Mouse (Mus musculus) forebrain, embryonic 15.5 days (tissue): ENCODE results near the gene Rassf5. TPM values are rescaled to one million over a fixed set of nuclear protein-coding genes. Genes with fewer than 3 reads are reported as not detected.

Experiments
- ATAC-seq: fragments of 200-750 bp; cut with Nextera tagmentation; replicated peaks from 2 replicates; pipeline ENCODE4 v1.8.0; 2017; ENCODE audit warnings: mild to moderate bottlenecking, moderate TSS enrichment, moderate library complexity
- H3K27ac ChIP-seq: fragments of 300-500 bp; sonication (generic); replicated peaks from 2 replicates; pipeline ENCODE4 v1.5.1; 2015; ENCODE audit warnings: mild to moderate bottlenecking, inconsistent platforms
- H3K27me3 ChIP-seq: fragments of 300-500 bp; sonication (generic); 2 replicates; pipeline ENCODE4 v1.6.1; 2015; ENCODE audit warnings: inconsistent platforms
- H3K36me3 ChIP-seq: fragments of 300-500 bp; sonication (generic); 2 replicates; pipeline ENCODE4 v1.6.1; 2015; ENCODE audit warnings: mild to moderate bottlenecking, inconsistent platforms
- H3K4me1 ChIP-seq: fragments of 300-500 bp; sonication (generic); 2 replicates; pipeline ENCODE4 v1.6.1; 2015; ENCODE audit warnings: inconsistent platforms
- H3K4me2 ChIP-seq: fragments of 300-500 bp; sonication (generic); replicated peaks from 2 replicates; pipeline ENCODE4 v1.6.1; 2015; ENCODE audit warnings: mild to moderate bottlenecking, inconsistent platforms
- H3K4me3 ChIP-seq: fragments of 300-500 bp; sonication (generic); 2 replicates; pipeline ENCODE4 v1.5.1; 2015; ENCODE audit warnings: mild to moderate bottlenecking, inconsistent platforms
- H3K9ac ChIP-seq: fragments of 300-500 bp; sonication (generic); replicated peaks from 2 replicates; pipeline ENCODE4 v1.6.1; 2015; ENCODE audit warnings: mild to moderate bottlenecking, inconsistent platforms
- H3K9me3 ChIP-seq: fragments of 300-500 bp; sonication (generic); 2 replicates; pipeline ENCODE4 v1.6.1; 2016; ENCODE audit warnings: inconsistent platforms
- whole genome bisulfite sequencing: fragments of 180-500 bp; shearing (Covaris S2); methylation state at CpG from one replicate; pipeline ENCODE4 v1.1.7; 2015; ENCODE audit warnings: mixed read lengths; 5-methylcytosine and 5-hydroxymethylcytosine counted together
- polyA plus RNA-seq: library from polyadenylated mRNA; unstranded; fragments of >200 nt; fragmentation: Nextera tagmentation; extraction: Ambion mirVana; gene quantifications from 2 replicates; pipeline ENCODE4 v1.2.1, GENCODE M21; 2015

Rassf5 gene
- 1.2 and 1.8 TPM in 2 replicates for polyA plus RNA-seq

DNA sequence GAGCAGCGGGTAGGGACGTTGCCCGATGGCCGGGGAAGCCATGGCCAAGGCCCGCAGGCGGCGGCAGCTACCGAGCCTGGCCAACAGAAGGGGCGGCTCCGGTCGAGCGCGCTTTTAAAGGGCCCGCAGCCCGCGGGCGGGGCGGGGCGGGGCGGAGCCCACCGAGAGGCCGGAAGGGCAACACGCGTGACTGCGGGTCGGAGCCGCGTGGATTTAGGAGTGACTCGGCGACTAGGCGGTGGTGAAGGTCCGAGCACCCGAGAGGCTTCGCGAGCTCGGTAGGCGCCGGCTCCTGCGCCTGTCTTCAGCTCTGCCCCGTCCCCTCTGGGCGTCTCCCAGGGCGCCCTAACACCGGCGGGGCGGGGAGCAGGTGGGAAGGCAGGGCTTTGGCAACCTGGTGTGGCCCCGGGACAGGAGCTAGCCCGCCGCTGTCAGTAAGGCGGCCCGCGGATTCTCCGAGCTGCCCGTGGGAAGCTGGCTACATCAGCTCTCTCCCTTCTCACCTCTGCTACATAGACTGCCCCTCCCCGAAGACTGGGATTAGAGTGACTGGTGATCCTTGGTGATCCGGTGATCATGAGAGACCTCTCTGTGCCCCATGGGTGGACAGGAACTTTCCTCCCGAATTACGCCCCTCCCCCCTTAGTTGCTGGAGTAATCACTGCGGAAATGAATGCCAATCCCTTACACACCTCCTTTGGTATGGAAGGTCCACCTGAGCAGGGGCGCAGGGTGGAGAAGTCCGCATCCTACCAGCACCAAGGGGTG, at the start of gene Rassf5:
Gene Rassf5 (minus strand): TSS at position 170 of the 768 bp plus-strand sequence.
- ATAC-seq: peak; percentile 46
- Histone ChIP-seq H3K9me3 (no peaks in the 10 kb centered on the region), H3K9ac (peak within 1 kb of the TSS; percentile 57), H3K36me3 (no peaks in the 10 kb centered on the region), H3K27me3 (peaks cover 14% of the 10 kb centered on the region), H3K4me2 (peak within 1 kb of the TSS; percentile 95), H3K4me1 (peaks cover 22% of the 10 kb centered on the region), H3K27ac (no peak within 1 kb of the TSS), H3K4me3 (peak within 1 kb of the TSS; percentile 55)
- 2% methylated on average over 44 of the region's 60 CpGs for WGBS

DNA sequence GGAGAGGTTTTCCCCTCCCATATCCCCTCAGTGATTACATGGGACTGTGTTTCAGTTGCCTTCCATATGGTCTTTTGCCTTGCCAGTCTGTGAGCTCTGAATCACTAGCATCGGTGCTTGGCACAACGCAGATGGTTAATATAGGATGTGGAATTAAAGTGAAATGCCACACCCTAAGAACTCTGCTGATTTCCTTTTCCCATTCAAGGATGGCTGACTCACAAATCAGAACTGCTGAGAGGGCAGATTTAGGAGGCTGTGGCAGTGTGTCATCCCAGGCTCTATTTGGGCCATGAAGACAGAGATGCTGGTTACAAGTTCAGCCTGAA, 48.8 kb upstream of the Rassf5 start:
- H3K36me3 ChIP-seq: peaks cover 43% of the 10 kb centered on the region

DNA sequence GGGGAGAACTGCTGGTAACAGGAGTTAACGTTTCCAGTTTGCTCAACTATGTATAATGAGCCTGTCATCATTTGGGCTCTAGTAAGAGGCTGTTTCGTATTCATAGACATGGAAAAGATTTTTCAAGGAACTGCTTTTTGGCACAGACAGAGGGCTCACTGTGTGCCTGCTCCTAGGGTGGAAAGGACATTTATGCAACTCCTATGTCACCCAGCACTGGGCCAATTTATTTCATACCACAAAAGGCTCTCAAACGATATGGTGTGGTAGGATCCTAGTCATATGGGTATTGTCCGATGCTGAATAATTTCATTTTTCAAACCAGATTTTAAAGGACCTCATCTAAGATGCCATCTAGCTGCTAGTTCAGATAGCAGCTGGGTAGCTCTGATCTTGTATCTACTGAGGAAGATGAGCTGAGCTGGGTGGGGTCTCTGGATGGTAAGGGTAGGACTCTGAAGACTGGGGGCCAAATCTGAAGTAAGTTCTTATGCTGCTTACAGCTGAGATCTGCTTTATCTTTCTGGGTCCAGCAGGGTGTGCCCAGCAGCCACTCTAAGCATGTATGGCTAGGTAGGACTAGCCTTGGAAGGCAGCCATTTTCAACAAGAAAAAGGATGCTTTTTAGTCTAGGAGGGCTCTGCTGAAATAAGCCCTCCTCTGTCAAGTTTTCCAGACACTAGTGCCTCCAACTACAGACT, 48.3 kb upstream of the Rassf5 start:
- peaks cover 45% of the 10 kb centered on the region for H3K36me3 ChIP-seq
- ATAC-seq: no peak
- H3K27me3 ChIP-seq: no peaks in the 10 kb centered on the region
- H3K4me3 ChIP-seq: no peak overlapping the region
- H3K9me3 ChIP-seq: no peaks in the 10 kb centered on the region
- no peak overlapping the region for H3K4me2 ChIP-seq
- H3K4me1 ChIP-seq: peaks cover 10% of the 10 kb centered on the region
- WGBS: 70% methylated on average over 4 of the region's 4 CpGs
- no peak overlapping the region for H3K9ac ChIP-seq
- peak overlapping the region; percentile 77 for H3K27ac ChIP-seq

More for the DNA sequence above, 48.8 kb upstream of the Rassf5 start:
- no peaks in the 10 kb centered on the region for H3K27me3 ChIP-seq
- WGBS: 68% methylated on average over 2 of the region's 2 CpGs
- H3K4me3 ChIP-seq: no peak overlapping the region
- H3K9me3 ChIP-seq: no peaks in the 10 kb centered on the region
- peak overlapping the region; percentile 77 for H3K27ac ChIP-seq
- ATAC-seq: peak; percentile 68
- H3K4me1 ChIP-seq: peaks cover 10% of the 10 kb centered on the region
- H3K4me2 ChIP-seq: no peak overlapping the region
- no peak overlapping the region for H3K9ac ChIP-seq

DNA sequence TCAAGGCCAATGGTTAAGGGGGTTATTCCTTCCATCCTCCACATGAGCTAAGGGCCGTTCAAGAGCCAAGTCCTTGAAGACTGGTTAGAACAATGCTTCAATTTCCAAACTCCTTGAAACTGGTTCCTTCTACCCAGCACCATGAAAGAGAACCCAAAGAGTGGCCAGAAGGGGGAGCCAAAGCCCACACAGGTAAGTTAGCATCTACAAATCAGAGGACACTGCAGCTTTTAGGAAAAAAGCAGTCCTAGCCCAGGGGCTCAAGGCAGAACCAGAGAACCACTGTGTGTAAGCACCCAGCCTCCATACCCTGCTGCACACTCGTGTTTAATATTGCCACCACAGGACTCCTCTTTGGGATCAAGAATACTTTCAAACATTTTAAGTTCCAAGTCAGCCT, 45.6 kb upstream of the Rassf5 start:
- Histone ChIP-seq H3K36me3 (peaks cover 38% of the 10 kb centered on the region), H3K9ac (no peak overlapping the region), H3K27me3 (no peaks in the 10 kb centered on the region), H3K4me2 (no peak overlapping the region), H3K9me3 (no peaks in the 10 kb centered on the region), H3K4me3 (no peak overlapping the region), H3K4me1 (peaks cover 10% of the 10 kb centered on the region), H3K27ac (no peak overlapping the region)
- peak; percentile 36; the same call in 1 of the 2 replicates for ATAC-seq
- WGBS: 23% methylated on average over 2 of the region's 2 CpGs

DNA sequence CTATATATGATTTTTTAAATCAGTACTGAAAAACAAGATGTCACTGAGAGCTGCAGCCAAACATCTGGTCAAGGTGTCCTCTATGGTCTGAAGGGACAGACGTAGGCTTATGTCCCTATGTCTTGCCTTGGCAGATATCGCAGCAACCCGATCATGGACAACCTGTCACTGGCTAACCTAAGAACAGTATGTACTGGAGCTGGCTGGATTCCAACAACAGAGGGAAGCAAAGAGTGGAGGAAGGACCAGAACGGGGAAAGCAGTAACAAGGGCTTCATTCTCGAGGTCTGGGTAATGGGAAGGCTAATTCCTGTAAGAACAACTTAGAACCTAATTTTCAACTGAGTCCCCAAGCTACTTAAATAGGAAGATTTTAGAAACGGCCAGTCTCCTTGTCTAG, 43.9 kb upstream of the Rassf5 start:
- WGBS: 87% methylated on average over 6 of the region's 6 CpGs
- Histone ChIP-seq H3K27me3 (no peaks in the 10 kb centered on the region), H3K4me2 (no peak overlapping the region), H3K4me1 (peaks cover 11% of the 10 kb centered on the region), H3K36me3 (peaks cover 33% of the 10 kb centered on the region), H3K4me3 (no peak overlapping the region), H3K27ac (no peak overlapping the region), H3K9me3 (no peaks in the 10 kb centered on the region), H3K9ac (no peak overlapping the region)
- ATAC-seq: no peak

DNA sequence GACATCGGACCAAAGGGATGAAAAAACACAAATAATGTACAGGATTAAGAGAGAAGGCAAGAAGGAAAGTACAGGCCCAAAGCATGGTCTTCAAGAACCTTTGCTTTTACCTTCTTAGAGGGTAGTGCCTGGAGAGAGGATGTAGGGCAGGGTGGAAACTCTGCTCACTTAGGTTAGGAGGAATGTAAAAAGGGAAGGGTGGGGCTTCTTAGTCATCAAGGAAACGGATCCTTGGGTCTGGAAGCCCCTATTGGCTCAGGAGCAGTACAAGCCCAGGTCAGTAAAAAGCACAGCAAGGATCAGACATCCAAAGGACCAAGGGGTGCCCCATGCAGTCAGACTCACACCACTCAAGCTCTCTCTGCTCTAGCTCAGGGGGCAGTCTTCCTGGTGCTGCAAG, 42.2 kb upstream of the Rassf5 start:
- Histone ChIP-seq H3K36me3 (peaks cover 28% of the 10 kb centered on the region), H3K9ac (no peak overlapping the region), H3K4me2 (no peak overlapping the region), H3K27ac (no peak overlapping the region), H3K4me1 (0 out of 2 replicates have a peak, but pooled peaks cover 4% of the 10 kb centered on the region), H3K9me3 (no peaks in the 10 kb centered on the region), H3K4me3 (no peak overlapping the region), H3K27me3 (no peaks in the 10 kb centered on the region)
- 77% methylated on average over 2 of the region's 2 CpGs for WGBS
- no peak for ATAC-seq

DNA sequence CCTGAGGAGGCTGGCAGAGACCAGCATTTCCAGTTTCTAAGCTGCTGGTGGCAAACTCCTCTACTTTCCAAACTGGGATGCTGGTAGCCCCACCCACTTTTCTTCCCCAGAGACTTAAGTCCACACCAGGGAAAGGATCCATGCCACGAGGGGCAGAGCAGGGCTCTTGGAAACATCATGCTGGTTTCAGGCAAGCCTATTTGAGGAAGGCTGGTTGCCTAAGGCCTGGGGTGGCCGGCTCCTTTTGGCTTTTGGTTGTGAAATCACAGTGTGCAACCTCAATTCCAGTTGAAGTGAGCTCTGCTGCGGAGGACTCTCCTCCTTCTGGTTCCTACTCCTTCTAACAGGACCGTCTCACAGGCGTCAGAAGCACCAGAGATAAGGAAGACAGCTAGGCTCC, 41.7 kb upstream of the Rassf5 start:
- no peaks in the 10 kb centered on the region for H3K9me3 ChIP-seq
- ATAC-seq: no peak

DNA sequence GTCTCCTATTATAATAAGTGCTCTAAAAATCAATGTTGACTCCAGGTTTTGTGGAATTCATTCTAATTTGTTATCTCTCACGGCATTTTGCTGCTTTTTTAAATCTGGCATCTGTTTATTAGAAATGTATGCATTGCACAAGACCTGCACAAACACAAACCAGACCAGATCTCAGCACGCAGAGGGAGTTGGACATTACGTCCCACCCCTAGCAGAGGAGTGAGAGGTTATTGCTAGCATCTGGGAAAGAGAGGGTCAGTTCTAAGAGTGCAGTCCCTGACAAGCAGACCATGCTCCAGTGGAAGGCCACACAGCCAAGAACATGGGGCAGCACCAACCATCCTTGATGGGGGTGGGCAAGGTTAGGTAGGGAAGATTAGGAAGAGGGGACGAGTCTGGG, 39.6 kb upstream of the Rassf5 start:
- Histone ChIP-seq H3K27me3 (no peaks in the 10 kb centered on the region), H3K4me3 (no peak overlapping the region), H3K9ac (no peak overlapping the region), H3K36me3 (peaks cover 18% of the 10 kb centered on the region), H3K4me1 (0 out of 2 replicates have a peak, but pooled peaks cover 4% of the 10 kb centered on the region), H3K27ac (no peak overlapping the region), H3K4me2 (no peak overlapping the region), H3K9me3 (no peaks in the 10 kb centered on the region)
- no peak for ATAC-seq
- WGBS: 91% methylated on average over 4 of the region's 4 CpGs

More for the DNA sequence above, 41.7 kb upstream of the Rassf5 start:
- Histone ChIP-seq H3K27ac (no peak overlapping the region), H3K4me1 (0 out of 2 replicates have a peak, but pooled peaks cover 4% of the 10 kb centered on the region), H3K9ac (no peak overlapping the region), H3K36me3 (peaks cover 25% of the 10 kb centered on the region), H3K4me3 (no peak overlapping the region), H3K27me3 (no peaks in the 10 kb centered on the region), H3K4me2 (no peak overlapping the region)
- whole genome bisulfite sequencing: 89% methylated on average over 5 of the region's 5 CpGs

DNA sequence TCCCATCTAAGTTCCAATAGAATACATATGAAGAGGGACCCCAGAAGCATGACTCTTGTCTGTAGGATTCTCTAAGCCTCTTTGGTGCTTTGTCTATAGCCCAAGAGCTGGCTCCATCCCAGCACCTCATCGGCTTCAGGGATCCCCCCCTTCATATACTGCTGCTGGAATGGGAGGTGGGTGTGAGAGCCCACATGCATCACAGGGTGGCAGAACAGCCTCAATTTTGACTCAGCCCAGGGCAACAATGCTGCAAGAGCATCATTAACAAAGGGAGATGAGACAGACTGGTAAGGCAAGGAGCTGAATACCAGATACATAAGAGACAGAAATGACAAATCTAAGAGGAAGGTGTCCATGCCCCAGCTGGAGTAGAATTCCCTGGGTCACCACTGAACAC, 39.1 kb upstream of the Rassf5 start:
- no peak overlapping the region for H3K9ac ChIP-seq
- 0 out of 2 replicates have a peak, but pooled peaks cover 4% of the 10 kb centered on the region for H3K4me1 ChIP-seq
- H3K4me3 ChIP-seq: no peak overlapping the region
- no peak overlapping the region for H3K4me2 ChIP-seq
- no peaks in the 10 kb centered on the region for H3K27me3 ChIP-seq
- 54% methylated on average over 1 of the region's 1 CpGs for whole genome bisulfite sequencing
- 0 out of 2 replicates have a peak, but pooled peaks have one; percentile 36 for ATAC-seq
- no peaks in the 10 kb centered on the region for H3K9me3 ChIP-seq
- H3K36me3 ChIP-seq: peaks cover 14% of the 10 kb centered on the region
- H3K27ac ChIP-seq: no peak overlapping the region

DNA sequence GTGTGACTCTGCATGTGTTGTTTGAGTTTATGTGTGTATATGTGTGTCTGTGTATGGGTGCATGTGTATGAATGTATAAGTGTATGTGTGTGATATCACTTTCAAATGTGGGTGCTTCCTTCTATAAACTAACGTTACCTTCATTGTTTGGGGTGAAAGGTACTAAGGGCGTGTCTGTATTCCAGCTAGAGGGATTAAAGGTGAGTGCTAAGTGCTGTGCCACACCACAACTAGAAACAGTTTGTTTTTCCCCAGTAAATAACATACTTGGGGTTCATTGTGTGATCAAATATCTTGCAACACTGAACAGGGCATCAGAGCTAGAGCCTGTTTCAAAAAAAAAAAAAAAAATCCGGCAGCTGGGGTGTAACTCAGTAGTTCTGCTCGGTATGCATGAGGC, 36.7 kb upstream of the Rassf5 start:
- Histone ChIP-seq H3K27ac (no peak overlapping the region), H3K4me1 (0 out of 2 replicates have a peak, but pooled peaks cover 4% of the 10 kb centered on the region), H3K36me3 (peaks cover 2% of the 10 kb centered on the region; the same call in 1 of the 2 replicates), H3K9me3 (no peaks in the 10 kb centered on the region), H3K9ac (no peak overlapping the region), H3K27me3 (no peaks in the 10 kb centered on the region), H3K4me2 (no peak overlapping the region), H3K4me3 (no peak overlapping the region)
- 53% methylated on average over 4 of the region's 4 CpGs for WGBS
- no peak for ATAC-seq

DNA sequence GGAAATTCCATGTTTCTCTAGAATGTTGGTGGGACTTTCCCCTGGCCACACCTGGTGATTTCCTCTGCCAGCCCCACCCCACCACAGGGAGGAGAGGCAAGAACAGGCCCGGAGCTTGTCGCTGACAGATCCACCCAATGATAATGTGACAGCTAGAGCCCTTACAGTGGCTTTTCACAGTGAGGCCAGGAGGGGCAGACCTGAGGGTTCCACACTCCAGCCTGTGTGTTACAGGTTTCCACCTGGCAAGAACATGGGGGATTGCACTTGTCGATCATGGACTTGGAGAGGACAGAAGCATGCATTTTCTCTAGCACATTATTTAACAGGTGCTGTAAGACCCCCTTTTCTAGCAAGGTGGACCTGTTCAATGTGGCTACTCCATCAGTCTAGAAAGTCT, 35.2 kb upstream of the Rassf5 start:
- H3K27ac ChIP-seq: no peak overlapping the region
- H3K27me3 ChIP-seq: no peaks in the 10 kb centered on the region
- WGBS: 62% methylated on average over 3 of the region's 3 CpGs
- ATAC-seq: no peak
- H3K9ac ChIP-seq: no peak overlapping the region
- no peak overlapping the region for H3K4me2 ChIP-seq
- H3K4me3 ChIP-seq: no peak overlapping the region
- H3K4me1 ChIP-seq: 0 out of 2 replicates have a peak, but pooled peaks cover under 1% of the 10 kb centered on the region
- H3K36me3 ChIP-seq: no peaks in the 10 kb centered on the region
- no peaks in the 10 kb centered on the region for H3K9me3 ChIP-seq

DNA sequence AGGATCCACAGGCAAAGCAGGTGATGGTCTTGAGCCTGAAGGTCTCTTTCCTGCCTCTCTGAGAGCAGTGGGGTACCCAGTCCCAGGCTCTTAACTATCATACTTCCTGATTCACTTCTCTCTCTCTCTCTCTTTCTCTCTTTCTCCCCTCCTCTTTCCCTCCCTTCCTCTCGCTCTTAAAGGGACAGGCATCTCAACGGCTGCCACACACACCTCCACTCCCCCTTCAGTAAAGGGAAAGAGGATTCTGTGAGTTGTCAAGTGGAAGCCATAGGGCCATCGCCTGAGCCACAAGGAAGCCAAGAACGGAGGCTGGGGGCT, 34.4 kb upstream of the Rassf5 start, which contains the start of gene Ikbke:
Gene Ikbke (minus strand): TSS at position 151 of the 321 bp plus-strand sequence.
- Histone ChIP-seq H3K4me2 (no peak within 1 kb of the TSS), H3K9me3 (no peaks in the 10 kb centered on the region), H3K27me3 (no peaks in the 10 kb centered on the region), H3K9ac (no peak within 1 kb of the TSS), H3K27ac (no peak within 1 kb of the TSS), H3K36me3 (no peaks in the 10 kb centered on the region), H3K4me1 (no peaks in the 10 kb centered on the region), H3K4me3 (0 out of 2 replicates have a peak within 1 kb of the TSS, but pooled peaks have one; percentile 4)
- WGBS: 42% methylated on average over 4 of the region's 4 CpGs
- no peak for ATAC-seq
